Mouse (Mus musculus) fibroblast of lung, adult 2 months (primary cell): ENCODE measurements around the gene Rpl22l1.
A peak's percentile ranks its signal among the peaks of the same experiment; 100 is the strongest.
"Not testable (repeated sequence)": the region's sequence is repeated elsewhere in the genome, so short reads cannot be mapped to it uniquely, and the experiment has no call there.

Experiments used
- DNase-seq: peaks from one replicate; pipeline ENCODE4 v3.0.0-alpha.2; 2011; ENCODE audit warnings: low read depth

Gene Rpl22l1

DNA sequence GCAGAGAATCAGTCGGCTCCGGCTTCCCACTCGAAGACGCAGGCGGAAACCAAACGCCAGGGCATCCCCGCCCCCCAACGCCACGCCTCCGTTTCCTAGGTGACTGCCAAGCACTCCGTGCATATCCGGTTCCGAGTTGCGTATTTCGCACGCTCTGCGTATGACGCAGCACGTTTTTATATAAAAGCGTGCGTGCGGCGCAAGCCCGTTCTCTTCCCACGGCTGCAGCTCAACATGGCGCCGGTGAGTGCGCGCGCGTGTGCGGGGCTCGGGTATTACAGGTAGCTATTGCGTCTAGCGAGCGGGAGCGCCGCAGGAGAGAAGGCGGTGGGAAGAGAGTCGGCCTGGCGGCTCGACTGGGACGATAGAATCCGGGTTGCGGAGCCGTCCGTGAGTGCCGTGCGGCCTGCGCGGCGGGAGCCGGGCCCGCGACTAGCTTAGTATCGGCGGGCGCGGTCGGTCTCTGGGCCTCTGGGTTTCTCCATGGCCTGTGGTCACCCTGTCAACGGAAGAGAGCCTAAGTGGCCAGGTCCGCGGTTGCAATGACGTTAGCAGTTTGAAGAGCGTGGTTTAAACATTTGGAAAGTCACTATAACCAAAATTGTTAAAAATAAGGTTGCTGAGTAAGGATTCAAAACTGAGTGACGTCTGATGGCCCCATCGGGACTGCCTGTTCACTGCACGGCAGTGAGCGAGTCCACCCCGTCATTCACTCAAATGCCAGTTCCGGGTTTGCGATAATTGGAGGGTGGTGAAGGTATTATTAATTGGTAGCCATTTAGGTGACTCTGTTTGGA lies at the start of gene Rpl22l1:
Rpl22l1 (plus strand) TSS at position 136 of the 797 bp plus-strand sequence.
- peak; percentile 97 for DNase-seq

- DNase-seq: no peak
Measured at GRCm38 (mm10) chr3:28755477-28755876, 49.8 kb upstream of the Rpl22l1 start.

- no peak for DNase-seq
Measured at GRCm38 (mm10) chr3:28761225-28761789, 43.9 kb upstream of the Rpl22l1 start.

- no peak for DNase-seq
Measured at GRCm38 (mm10) chr3:28766935-28767334, 38.3 kb upstream of the Rpl22l1 start.

GRCm38 (mm10) chr3:28768222-28768621 lies 37.0 kb upstream of the Rpl22l1 start:
- DNase-seq: no peak

DNA sequence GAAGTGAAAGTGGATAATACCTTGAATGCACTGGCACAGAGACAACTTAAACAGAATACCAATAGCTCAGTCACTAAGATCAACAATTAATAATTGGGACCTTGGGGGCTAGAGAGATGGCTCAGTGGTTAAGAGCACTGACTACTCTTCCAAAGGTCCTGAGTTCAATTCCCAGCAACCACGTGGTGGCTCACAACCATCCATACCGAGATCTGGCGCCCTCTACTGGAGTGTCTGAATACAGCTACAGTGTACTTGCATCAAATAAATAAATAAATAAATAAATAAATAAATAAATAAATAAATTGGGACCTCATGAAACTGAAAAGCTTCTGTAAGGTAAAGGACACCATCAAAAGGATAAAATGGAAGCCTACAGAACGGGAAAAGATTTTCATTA lies 32.3 kb upstream of the Rpl22l1 start:
- not testable (repeated sequence) for DNase-seq

- no peak for DNase-seq
Measured at GRCm38 (mm10) chr3:28775361-28775760, 29.9 kb upstream of the Rpl22l1 start.

- no peak for DNase-seq
Measured at GRCm38 (mm10) chr3:28775958-28776357, 29.3 kb upstream of the Rpl22l1 start.

GRCm38 (mm10) chr3:28776491-28776890 lies 28.7 kb upstream of the Rpl22l1 start:
- no peak for DNase-seq

DNA sequence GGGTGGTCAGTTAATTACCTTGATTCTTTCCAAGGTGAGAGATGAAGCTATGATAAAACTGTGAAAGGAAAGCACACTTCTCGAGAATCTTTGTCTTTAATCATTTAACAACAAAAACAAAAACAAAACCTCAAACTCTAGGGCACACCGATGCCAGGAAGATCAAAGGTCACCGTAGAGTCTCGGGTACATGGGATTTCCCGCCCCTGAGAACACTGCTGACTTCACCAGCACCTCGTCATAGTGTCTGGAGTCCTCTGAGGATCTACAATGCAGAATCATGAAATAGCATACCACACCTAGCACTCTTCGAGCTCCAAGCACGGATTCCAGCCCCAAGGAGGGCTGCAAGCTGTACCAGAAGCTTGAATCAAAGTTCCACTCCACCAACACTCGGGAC lies 24.7 kb upstream of the Rpl22l1 start:
- DNase-seq: no peak

GRCm38 (mm10) chr3:28780994-28781393 lies 24.2 kb upstream of the Rpl22l1 start, which contains the start of gene Eif5a2:
Gene Eif5a2 (plus strand): TSS chr3:28781276.
- DNase-seq: peak; percentile 70

GRCm38 (mm10) chr3:28781422-28781821 lies 23.8 kb upstream of the Rpl22l1 start:
- DNase-seq: no peak

DNA sequence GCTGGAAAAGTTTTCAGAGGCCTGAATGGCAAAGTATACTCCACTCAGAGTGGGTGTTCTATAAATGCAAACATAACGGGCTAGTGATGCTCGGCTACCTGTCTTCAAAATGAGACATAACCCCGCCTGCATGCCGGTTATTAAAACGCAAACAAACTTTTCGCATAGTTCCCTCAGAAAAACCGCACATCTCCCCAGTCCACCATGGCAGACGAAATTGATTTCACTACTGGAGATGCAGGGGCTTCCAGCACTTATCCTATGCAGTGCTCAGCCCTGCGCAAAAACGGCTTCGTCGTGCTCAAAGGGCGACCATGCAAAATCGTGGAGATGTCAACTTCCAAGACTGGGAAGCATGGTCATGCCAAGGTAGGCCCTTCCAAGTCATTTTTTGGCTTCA lies 23.4 kb upstream of the Rpl22l1 start:
- DNase-seq: no peak

DNA sequence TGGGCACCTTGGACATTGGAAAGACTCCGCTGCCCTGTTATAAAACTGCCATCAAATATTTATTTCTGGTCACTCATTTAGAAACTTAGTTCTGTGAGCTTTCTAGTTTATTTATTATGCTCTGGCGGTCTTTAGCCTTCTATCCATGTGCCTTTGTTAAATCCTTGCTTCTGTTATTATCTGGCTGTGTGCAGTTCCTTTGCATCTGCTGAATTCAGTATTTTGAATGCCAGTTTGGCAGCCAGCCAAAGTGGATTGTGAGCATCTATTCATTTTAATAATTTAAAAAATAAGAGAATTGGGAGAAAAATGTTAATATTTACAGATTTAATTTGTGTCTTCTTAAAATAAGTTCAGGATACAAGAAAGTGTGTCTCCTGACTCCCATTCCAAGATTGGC lies 21.1 kb upstream of the Rpl22l1 start:
- no peak for DNase-seq

GRCm38 (mm10) chr3:28794835-28795234 lies 10.4 kb upstream of the Rpl22l1 start:
- no peak for DNase-seq

GRCm38 (mm10) chr3:28808039-28808643 lies 2.9 kb downstream of the Rpl22l1 start:
- DNase-seq: no peak

- DNase-seq: no peak
Measured at GRCm38 (mm10) chr3:28811441-28811840, 6.2 kb downstream of the Rpl22l1 start.

DNA sequence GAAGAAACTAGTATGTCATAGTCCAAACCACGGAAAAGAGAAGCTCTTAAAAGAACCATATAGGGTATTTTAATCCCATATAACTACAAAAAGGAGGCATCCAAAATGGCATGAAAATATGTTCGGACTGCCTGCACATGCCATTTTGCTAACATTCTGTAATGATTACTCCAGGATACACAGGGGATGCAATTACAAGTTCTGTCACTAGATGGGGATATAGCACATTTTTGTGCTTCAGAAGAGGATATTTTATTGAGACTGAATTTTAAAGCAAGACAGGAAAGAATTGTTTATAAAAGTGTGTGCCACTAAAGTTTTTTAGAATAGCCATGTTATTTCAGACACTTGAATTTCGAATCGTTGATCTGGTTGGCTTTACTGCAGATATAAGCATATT lies 9.1 kb downstream of the Rpl22l1 start:
- DNase-seq: peak; percentile 44

DNA sequence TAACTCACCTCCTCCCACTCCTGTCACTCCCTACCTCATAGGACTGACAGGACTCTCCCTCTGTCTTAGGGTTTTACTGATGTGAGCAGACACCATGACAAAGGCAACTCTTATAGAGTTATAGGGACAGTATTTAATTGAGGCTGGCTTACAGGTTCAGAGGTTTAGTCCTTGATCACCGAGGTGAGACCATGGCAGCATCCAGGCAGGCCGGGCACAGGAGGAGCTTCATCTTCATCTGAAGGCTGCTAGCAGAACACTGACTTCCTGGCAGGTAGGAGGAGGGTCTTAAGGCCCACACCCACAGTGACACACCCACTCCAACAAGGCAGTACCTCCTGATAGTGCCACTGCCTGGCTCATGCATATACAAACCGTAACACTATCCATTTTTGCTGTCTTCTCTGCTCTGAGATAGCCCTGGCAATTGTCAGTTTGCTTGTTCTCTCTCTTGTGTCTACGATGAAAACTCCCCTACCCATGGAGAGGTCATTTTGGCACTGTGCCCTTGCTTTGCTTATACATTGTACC lies 10.8 kb downstream of the Rpl22l1 start:
- DNase-seq: no peak

DNA sequence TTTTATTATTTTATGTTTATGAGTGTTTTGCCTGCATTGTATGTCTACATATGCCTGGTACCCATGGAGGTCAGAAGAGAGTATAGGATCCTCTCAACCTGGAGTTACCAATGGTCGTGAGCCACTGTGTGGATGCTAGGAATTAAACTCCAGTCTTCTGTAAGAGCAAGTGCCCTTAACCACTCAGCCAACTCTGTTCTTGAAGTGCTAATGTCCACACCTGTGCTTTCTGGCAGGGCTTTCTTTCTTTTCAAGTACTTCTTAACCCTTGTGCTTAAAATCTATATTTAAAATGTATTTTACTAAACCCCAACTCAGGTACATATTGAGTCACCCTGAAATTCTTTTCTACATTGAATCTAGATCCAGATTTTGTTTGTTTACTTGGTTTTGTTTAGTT lies 21.0 kb downstream of the Rpl22l1 start:
- DNase-seq: no peak

GRCm38 (mm10) chr3:28827605-28828004 lies 22.4 kb downstream of the Rpl22l1 start:
- DNase-seq: no peak

DNA sequence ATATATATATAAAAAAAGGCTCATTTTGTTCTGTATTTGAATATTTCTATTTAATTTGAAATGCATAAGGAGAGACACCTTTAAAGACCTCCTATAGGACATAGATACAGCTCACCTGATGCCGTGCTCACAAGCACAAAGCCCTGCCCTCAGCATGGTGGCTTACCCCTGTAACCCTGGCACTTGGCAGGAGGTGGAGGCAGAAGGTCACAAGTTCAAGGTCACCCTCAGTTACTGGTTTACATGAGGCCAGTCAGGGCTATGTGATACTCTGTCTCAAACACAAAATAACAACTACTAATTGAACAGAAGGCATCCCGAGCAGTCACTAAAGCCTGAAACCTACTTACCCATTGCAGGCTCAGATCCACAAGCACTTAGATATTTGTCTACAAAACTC lies 24.2 kb downstream of the Rpl22l1 start:
- no peak for DNase-seq

DNA sequence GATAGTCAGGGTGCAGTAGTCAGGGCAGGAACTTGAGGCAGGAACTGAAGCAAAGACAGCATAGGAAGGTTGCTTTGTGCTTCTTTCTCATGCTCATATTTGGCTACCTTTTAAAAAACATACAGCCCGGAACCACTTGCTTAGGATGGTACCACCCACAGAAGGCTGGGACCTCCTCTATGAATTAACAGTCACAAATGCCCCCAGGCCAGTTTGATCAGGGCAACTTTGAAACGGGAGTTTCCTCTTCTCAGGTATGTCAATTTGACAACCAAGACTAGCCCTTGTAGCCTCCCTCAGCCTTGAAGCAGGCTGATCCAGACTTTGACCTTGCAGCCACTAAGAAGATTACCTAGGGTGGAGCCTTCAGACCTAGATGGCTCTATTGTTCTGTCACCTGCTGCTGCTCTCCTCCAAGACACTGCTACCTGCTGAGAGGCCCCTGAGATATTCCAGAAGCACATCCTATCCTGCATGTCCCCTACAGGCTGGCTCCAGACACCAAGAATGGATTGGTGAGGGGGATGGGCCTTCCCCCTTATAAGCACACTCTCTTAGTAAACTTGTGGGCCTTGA lies 31.6 kb downstream of the Rpl22l1 start:
- DNase-seq: no peak
